Mouse (Mus musculus): ENCODE data around the gene Map3k7.

GRCm38 (mm10) chr4:31935831-31936306 is 28.0 kb upstream of the Map3k7 start:
- no peak for TF ChIP-seq CTCF (IDR thresholded peaks at IDR 0.05; ENCODE audit: low read depth)
- TF ChIP-seq EP300 (IDR thresholded peaks at IDR 0.05; ENCODE audit: low read depth), result no peak

Data from liver, embryonic 14.5 days (tissue).